Mouse (Mus musculus) forebrain, embryonic 10.5 days (tissue): ENCODE results near the gene Gm17482. TPM values are rescaled to one million over a fixed set of nuclear protein-coding genes. Genes with fewer than 3 reads are reported as not detected.

Experiments used
- DNase-seq: peaks from one replicate; pipeline ENCODE4 v3.0.0-alpha.2; 2017; ENCODE audit warnings: low spot score; ENCODE audit errors: extremely low spot score
- H3K27ac ChIP-seq: fragments of 300-500 bp; sonication (generic); 2 replicates; pipeline ENCODE4 v1.5.1; 2016; ENCODE audit warnings: mild to moderate bottlenecking
- H3K27me3 ChIP-seq: fragments of 300-500 bp; sonication (generic); 2 replicates; pipeline ENCODE4 v1.6.1; 2016; ENCODE audit warnings: mild to moderate bottlenecking; ENCODE audit not compliant: poor library complexity, severe bottlenecking
- H3K36me3 ChIP-seq: fragments of 300-500 bp; sonication (generic); replicated peaks from 2 replicates; pipeline ENCODE4 v1.6.1; 2016; ENCODE audit warnings: mild to moderate bottlenecking, moderate library complexity
- H3K4me1 ChIP-seq: fragments of 300-500 bp; sonication (generic); 2 replicates; pipeline ENCODE4 v1.6.1; 2016
- H3K4me3 ChIP-seq: fragments of 300-500 bp; sonication (generic); 2 replicates; pipeline ENCODE4 v1.5.1; 2016; ENCODE audit warnings: mild to moderate bottlenecking, moderate library complexity
- H3K9me3 ChIP-seq: fragments of 300-500 bp; sonication (generic); 2 replicates; pipeline ENCODE4 v1.6.1; 2016; ENCODE audit warnings: mild to moderate bottlenecking, moderate library complexity
- WGBS: fragments of 180-500 bp; shearing (Covaris S2); methylation state at CpG from one replicate; pipeline ENCODE4 v1.1.7; 2016; 5-methylcytosine and 5-hydroxymethylcytosine counted together
- polyA plus RNA-seq: library from polyadenylated mRNA; unstranded; fragments of >200 nt; fragmentation: Nextera tagmentation; extraction: Ambion mirVana; gene quantifications from 2 replicates; pipeline ENCODE4 v1.2.1, GENCODE M21; 2016

Gm17482 gene
- polyA plus RNA-seq, 1 experiment from 2014 or later = not detected

DNA sequence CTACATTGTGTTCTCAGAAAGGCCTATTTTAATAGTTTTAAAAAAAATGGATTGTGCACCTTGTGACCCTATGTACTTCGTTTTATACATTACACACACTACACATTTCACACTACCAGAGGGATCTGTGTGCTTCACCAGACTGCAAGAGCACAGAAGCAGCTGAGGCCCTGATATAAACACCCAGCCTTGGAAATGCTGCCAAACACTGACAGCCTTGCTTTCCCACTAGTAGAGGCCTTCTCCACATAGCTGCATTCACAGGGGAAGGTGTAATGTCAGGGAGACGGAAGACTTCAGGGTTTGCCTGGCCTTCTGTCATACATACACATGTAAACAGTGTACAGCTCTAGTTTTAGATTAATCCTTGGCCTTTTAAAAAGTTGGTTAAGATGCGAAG, 28.0 kb downstream of the Gm17482 start:
- H3K4me1 ChIP-seq = peaks cover 18% of the 10 kb centered on the region
- no peak overlapping the region for H3K4me3 ChIP-seq
- WGBS = 82% methylated on average over 3 of the region's 3 CpGs
- no peaks in the 10 kb centered on the region for H3K9me3 ChIP-seq
- H3K27ac ChIP-seq = no peak overlapping the region
- no peaks in the 10 kb centered on the region for H3K36me3 ChIP-seq
- H3K27me3 ChIP-seq = peaks cover 27% of the 10 kb centered on the region
- DNase-seq = no peak

DNA sequence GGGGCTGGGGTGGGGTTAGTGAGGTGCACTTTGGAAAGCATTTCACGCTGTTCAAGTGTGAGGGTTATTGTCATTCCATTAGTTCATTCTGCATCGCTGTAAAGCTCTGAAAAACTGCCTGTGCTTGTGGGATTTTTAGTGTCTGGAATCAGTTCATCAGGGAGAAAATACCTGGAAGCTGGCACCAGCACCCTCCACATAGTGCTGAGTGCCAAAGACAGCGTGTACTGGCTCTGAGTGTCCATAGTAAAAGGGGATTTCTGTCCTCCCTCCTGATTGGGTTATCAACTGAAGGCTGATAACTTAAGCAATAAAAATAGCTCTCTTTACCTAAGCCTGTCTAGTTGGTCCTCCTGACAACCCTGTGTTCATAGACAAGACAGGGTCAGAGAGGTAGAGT, 33.4 kb downstream of the Gm17482 start:
- no peaks in the 10 kb centered on the region for H3K9me3 ChIP-seq
- WGBS = 94% methylated on average over 3 of the region's 3 CpGs
- no peaks in the 10 kb centered on the region for H3K4me1 ChIP-seq
- H3K36me3 ChIP-seq = no peaks in the 10 kb centered on the region
- H3K4me3 ChIP-seq = no peak overlapping the region
- no peak overlapping the region for H3K27ac ChIP-seq
- no peaks in the 10 kb centered on the region for H3K27me3 ChIP-seq
- DNase-seq = no peak

DNA sequence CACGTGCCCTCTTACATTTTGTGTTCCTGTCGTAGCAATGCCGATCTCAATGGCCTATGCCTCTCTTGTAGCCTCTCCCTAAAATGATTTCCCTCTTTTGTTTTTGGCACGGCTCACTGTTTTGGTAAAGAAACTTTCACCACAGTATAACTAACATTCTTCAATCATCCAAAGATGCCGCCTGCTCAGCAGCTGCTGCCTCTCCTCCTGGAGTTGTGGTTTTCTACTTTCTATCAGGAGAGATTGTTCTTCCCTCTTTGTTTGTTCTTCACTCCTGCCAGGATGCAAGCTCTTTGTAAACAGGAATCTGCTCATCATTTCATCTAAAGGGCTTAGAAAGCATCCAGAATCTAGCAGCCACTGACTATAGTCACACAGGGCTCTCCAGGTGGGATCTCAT, 39.6 kb downstream of the Gm17482 start:
- Histone ChIP-seq H3K4me1 (peaks cover 4% of the 10 kb centered on the region), H3K27me3 (no peaks in the 10 kb centered on the region), H3K4me3 (no peak overlapping the region), H3K36me3 (no peaks in the 10 kb centered on the region), H3K27ac (no peak overlapping the region), H3K9me3 (no peaks in the 10 kb centered on the region)
- DNase-seq = no peak
- WGBS = 91% methylated on average over 5 of the region's 5 CpGs

DNA sequence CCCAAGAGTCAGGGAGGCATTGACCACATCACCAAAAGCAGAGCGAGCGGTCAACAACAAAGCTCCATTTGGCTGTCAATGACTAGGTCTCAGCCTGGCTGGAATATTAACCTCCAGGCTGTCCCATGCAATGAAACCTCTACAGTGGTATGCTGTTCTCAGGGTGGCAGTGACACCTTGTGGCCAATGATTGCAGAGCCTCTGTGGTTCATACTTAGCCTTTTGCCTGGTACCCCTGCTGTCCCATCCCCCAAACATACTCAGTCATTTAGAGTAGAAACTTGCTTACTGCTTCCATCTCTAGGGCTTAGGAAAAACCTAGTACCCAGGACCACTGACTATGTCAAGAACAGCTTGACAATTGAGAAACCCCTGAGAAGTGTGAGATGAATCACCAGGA, 40.8 kb downstream of the Gm17482 start:
- no peak overlapping the region for H3K27ac ChIP-seq
- DNase-seq = peak; percentile 49
- WGBS = 67% methylated on average over 2 of the region's 2 CpGs
- no peaks in the 10 kb centered on the region for H3K9me3 ChIP-seq
- H3K4me3 ChIP-seq = no peak overlapping the region
- peaks cover 8% of the 10 kb centered on the region for H3K4me1 ChIP-seq
- no peaks in the 10 kb centered on the region for H3K27me3 ChIP-seq
- no peaks in the 10 kb centered on the region for H3K36me3 ChIP-seq

DNA sequence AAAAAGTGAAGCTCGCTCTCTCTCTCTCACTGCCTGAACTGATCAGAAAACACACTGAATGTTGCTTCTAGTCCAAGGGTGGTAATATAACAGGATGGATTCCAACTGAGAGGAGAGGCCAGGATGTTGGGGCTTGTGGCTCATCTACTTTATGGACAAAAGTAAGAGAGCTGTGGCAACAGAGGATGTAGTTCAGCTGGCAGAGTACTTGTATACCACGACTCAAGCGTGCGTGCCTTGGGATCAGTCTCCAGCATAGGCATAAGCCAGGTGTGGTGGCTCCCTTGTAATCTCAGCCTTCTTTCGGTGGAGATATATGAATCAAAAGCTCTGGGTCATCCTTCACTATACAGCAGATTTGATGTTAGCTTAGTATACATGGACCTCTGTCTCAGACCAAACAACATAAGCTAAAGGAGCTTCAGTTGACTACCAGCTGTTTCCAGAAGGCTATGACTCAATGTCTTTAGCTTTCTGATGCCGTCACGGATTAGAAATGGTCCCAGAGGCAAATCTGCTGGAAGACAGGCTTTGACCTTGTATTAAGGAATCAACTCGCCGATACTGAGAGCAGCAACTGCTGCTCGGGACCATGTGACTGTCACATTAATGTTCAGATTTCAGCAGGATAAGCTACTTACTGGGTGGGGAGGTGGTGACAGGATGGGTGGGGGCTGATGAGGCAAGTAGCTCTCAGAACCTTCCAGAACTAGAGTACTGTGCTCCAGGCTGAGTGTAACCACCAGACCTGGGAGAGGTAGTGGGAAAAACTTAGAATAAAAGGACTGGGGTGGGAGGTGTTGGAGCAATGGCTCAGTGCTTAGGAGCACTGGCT, 41.6 kb downstream of the Gm17482 start:
- H3K36me3 ChIP-seq = no peaks in the 10 kb centered on the region
- H3K27me3 ChIP-seq = no peaks in the 10 kb centered on the region
- H3K4me3 ChIP-seq = no peak overlapping the region
- no peak overlapping the region for H3K27ac ChIP-seq
- no peak for DNase-seq
- peaks cover 8% of the 10 kb centered on the region for H3K4me1 ChIP-seq
- no peaks in the 10 kb centered on the region for H3K9me3 ChIP-seq
- 90% methylated on average over 10 of the region's 10 CpGs for WGBS

DNA sequence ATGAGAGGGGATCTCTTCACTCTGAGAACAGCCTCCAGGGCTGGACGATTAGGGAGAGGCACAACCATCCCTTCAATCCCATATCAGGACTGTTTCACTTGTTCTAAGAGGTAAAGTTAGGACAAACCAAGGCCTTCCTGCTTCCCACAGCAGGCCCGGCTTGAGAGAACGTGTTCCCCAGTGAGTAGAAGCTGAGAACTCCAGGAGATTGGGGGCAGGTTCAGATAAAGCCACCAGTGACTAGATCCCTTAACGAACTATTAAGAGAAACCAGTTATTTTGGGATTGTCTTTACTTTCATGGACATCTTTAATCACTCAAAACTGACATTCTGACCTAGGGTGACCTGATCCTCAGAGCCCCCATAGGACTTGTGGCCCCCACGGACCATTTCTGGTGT, 42.4 kb downstream of the Gm17482 start:
- no peak overlapping the region for H3K4me3 ChIP-seq
- no peaks in the 10 kb centered on the region for H3K9me3 ChIP-seq
- no peak overlapping the region for H3K27ac ChIP-seq
- DNase-seq = no peak
- peaks cover 8% of the 10 kb centered on the region for H3K4me1 ChIP-seq
- H3K36me3 ChIP-seq = no peaks in the 10 kb centered on the region
- WGBS = 77% methylated on average over 5 of the region's 5 CpGs
- no peaks in the 10 kb centered on the region for H3K27me3 ChIP-seq

DNA sequence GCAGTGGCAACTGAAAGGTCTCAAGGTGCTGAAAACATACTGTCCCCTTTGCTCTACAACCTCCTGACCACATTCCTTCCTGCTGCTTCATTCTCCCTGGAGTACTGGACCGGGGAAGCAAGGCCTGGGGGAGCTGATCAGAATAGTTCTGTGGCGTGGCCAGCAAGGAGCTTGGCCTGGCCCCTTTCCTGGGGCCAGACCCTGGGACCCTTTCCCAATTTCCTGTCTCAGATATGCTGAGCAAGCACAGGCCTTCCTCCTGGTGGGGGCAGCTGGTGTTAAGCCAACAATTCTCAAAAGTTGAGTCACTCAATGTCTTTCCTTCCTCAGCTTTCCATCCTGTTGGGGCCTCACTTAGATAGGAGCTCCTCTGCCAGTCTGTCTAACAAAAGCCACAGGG, 42.9 kb downstream of the Gm17482 start:
- Histone ChIP-seq H3K4me3 (no peak overlapping the region), H3K4me1 (peaks cover 8% of the 10 kb centered on the region), H3K36me3 (no peaks in the 10 kb centered on the region), H3K9me3 (no peaks in the 10 kb centered on the region), H3K27me3 (no peaks in the 10 kb centered on the region), H3K27ac (no peak overlapping the region)
- 75% methylated on average over 2 of the region's 2 CpGs for WGBS
- DNase-seq = no peak

DNA sequence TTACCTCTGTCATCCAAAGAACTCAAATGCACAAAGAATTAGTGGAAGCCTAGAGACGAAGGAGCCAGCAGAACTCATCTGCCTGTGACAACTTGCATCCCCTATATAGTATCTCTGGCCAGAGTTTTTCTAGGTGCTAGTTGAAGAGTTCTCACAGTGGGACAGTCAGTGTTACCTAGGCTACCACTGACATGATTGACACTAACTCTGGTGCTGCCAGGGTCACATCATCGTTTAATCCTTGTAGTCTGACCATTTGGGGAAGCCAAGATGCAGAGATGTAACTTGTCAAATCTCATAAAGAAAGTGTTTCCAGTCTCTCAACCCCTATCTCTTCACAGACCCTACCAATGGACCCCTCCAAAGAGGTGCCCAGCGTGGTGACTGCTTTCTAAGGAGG, 44.2 kb downstream of the Gm17482 start:
- H3K4me3 ChIP-seq = no peak overlapping the region
- no peaks in the 10 kb centered on the region for H3K27me3 ChIP-seq
- peaks cover 8% of the 10 kb centered on the region for H3K4me1 ChIP-seq
- WGBS = 82% methylated on average over 3 of the region's 3 CpGs
- H3K36me3 ChIP-seq = no peaks in the 10 kb centered on the region
- DNase-seq = no peak
- H3K27ac ChIP-seq = no peak overlapping the region
- no peaks in the 10 kb centered on the region for H3K9me3 ChIP-seq

DNA sequence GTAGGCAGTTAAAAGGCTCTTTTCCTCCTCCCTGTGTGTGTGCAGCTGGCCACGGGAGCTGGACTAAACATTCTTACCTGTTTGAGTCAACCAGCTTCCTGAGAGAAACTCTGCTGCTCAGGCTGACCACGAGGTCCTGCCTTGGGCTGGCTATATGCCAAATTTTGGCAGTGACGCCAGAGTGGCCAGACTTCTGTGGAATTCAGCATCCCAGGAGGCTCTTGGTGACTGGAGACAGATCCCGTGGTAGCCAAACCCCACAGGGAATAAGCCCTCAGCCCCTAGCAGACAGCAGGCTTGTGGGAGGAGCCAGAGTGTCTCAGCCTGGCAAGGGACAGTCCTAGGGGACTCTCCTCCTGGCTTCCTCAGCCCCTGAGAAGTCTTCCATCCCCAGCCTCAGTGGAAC, 44.7 kb downstream of the Gm17482 start:
- Histone ChIP-seq H3K4me3 (no peak overlapping the region), H3K4me1 (peaks cover 8% of the 10 kb centered on the region), H3K27ac (no peak overlapping the region), H3K36me3 (no peaks in the 10 kb centered on the region), H3K27me3 (no peaks in the 10 kb centered on the region), H3K9me3 (no peaks in the 10 kb centered on the region)
- 36% methylated on average over 4 of the region's 4 CpGs for WGBS
- DNase-seq = no peak

DNA sequence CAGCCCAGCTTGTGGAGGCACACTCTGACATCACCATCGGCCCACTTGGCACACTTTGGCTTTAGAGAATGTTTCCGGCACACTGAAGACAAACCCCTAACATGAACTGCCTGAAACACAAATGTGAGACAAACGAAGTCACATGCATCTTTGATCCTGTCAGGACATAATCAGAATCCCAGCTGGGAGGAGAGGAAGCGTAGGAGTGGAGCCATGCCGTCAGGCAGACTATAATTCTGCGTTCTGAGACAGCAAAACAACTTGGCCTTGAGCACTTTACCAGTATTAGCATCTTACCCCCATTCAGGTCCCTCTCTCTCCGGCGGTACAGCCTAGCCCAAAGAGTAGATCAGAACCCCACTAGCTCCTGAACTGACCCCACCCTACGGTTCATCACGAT, 46.2 kb downstream of the Gm17482 start:
- DNase-seq = no peak
- Histone ChIP-seq H3K27ac (no peak overlapping the region), H3K36me3 (no peaks in the 10 kb centered on the region), H3K4me3 (no peak overlapping the region), H3K9me3 (no peaks in the 10 kb centered on the region), H3K27me3 (no peaks in the 10 kb centered on the region), H3K4me1 (peaks cover 8% of the 10 kb centered on the region)
- WGBS = 85% methylated on average over 10 of the region's 10 CpGs

DNA sequence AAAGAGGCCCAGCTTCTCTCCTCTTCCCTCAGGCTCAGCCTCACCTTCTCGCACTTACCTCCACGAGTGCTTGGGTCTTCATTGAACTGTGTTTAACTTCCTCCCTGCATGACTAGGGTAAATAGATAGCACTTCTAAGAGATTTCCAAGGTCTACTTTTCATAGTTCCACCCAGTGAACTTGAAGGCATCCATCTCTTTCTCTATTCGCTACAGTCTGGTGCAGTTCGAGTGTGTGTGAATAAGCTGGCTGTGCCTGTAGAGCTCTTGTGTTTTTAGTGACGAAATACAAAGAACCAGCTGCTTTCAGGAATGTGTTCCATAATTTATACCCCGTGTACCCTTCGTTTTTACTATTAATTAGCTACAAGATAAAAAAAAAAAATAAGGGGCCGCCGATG, 47.6 kb downstream of the Gm17482 start:
- Histone ChIP-seq H3K4me3 (no peak overlapping the region), H3K36me3 (no peaks in the 10 kb centered on the region), H3K27ac (no peak overlapping the region), H3K27me3 (no peaks in the 10 kb centered on the region), H3K4me1 (peaks cover 8% of the 10 kb centered on the region), H3K9me3 (no peaks in the 10 kb centered on the region)
- WGBS = 86% methylated on average over 9 of the region's 9 CpGs
- no peak for DNase-seq

DNA sequence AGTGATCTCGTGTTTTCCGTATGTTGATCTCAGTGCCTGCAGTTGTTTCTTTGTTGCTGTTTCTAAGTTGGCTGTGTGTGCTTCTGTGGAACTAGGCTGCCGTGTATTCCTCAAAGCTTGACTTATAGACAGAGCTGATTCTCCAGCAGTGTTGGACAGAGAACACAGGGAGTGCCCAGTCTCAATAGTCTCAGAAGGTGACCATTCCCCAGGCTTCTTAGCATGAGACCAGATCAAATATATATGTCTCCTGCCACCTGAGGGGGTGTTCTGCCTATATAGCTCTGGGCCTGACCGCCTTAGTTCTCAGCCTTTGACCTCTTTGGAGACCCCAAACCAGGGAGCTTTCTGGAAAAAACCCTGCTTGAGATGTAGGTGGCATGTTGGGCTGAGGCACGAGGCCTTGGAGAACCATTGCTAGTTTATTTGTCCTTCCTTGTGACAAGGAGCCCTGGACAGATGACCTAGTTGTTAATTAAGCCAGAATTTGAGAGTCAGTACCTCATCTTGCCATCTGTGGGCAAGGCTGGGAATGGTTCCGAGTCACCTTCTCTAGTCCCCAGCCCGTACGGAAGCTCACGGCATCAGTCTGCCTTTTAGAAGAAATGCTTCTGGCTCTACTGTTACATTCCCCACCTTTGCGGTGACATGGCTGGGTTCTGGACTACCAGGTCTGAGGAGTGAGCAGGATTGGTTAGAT, 48.1 kb downstream of the Gm17482 start:
- no peaks in the 10 kb centered on the region for H3K9me3 ChIP-seq

DNA sequence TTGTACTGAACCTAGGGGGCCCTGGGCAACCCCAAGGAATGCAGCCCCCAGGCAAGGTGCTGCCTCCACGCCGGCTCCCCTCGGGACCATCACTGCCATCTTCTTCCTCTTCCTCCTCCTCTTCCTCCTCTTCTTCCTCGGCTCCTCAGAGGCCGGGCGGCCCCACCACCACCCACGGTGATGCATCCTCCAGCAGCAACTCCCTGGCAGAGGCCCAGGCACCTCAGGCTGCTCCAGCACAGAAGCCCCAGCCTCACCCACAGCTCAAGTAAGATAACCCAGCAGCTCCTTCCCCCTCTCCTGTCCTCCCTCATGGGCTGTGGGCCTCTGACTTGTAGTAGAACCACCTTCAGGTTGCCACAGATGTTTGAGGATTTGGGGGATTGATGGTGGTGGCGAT, 50.9 kb downstream of the Gm17482 start:
- no peaks in the 10 kb centered on the region for H3K9me3 ChIP-seq
- no peaks in the 10 kb centered on the region for H3K36me3 ChIP-seq
- H3K4me1 ChIP-seq = no peaks in the 10 kb centered on the region
- no peak overlapping the region for H3K4me3 ChIP-seq
- no peaks in the 10 kb centered on the region for H3K27me3 ChIP-seq
- DNase-seq = no peak
- 77% methylated on average over 8 of the region's 8 CpGs for WGBS
- no peak overlapping the region for H3K27ac ChIP-seq

More for the DNA sequence above, 48.1 kb downstream of the Gm17482 start:
- DNase-seq = no peak
- Histone ChIP-seq H3K27me3 (no peaks in the 10 kb centered on the region), H3K4me3 (no peak overlapping the region), H3K36me3 (no peaks in the 10 kb centered on the region), H3K27ac (no peak overlapping the region), H3K4me1 (peaks cover 8% of the 10 kb centered on the region)
- WGBS = 94% methylated on average over 10 of the region's 10 CpGs
